Mouse (Mus musculus) forebrain, postnatal 0 days (tissue): ENCODE data around the gene Dusp7. TPM values are rescaled to one million over a fixed set of nuclear protein-coding genes. Genes with fewer than 3 reads are reported as not detected.

Source experiments
- ATAC-seq: fragments of 200-750 bp; cut with Nextera tagmentation; 2 replicates; pipeline ENCODE4 v1.8.0; 2017; ENCODE audit warnings: mild to moderate bottlenecking, moderate library complexity
- DNase-seq: peaks from one replicate; pipeline ENCODE4 v3.0.0-alpha.2; 2015
- H3K27ac ChIP-seq: fragments of 300-500 bp; sonication (generic); 2 replicates; pipeline ENCODE4 v1.5.1; 2014; ENCODE audit warnings: low read depth, mild to moderate bottlenecking, antibody characterized with exemption, low read length, moderate library complexity, mixed read lengths
- H3K27me3 ChIP-seq: fragments of 300-500 bp; sonication (generic); 2 replicates; pipeline ENCODE4 v1.6.1; 2014; ENCODE audit warnings: mild to moderate bottlenecking, low read length, mixed read lengths; ENCODE audit not compliant: insufficient read depth
- H3K36me3 ChIP-seq: fragments of 300-500 bp; sonication (generic); 2 replicates; pipeline ENCODE4 v1.6.1; 2014; ENCODE audit warnings: mild to moderate bottlenecking, moderate library complexity; ENCODE audit not compliant: insufficient read depth
- H3K4me1 ChIP-seq: fragments of 300-500 bp; sonication (generic); 2 replicates; pipeline ENCODE4 v1.6.1; 2014; ENCODE audit warnings: antibody characterized with exemption; ENCODE audit not compliant: insufficient read depth
- H3K4me2 ChIP-seq: fragments of 300-500 bp; sonication (generic); 2 replicates; pipeline ENCODE4 v1.6.1; 2014; ENCODE audit warnings: low read depth, mild to moderate bottlenecking, moderate library complexity
- H3K4me3 ChIP-seq: fragments of 300-500 bp; sonication (generic); 2 replicates; pipeline ENCODE4 v1.5.1; 2014; ENCODE audit warnings: low read depth, low read length, mixed read lengths
- H3K9ac ChIP-seq: fragments of 300-500 bp; sonication (generic); 2 replicates; pipeline ENCODE4 v1.6.1; 2014; ENCODE audit warnings: mild to moderate bottlenecking
- H3K9me3 ChIP-seq: fragments of 300-500 bp; sonication (generic); 2 replicates; pipeline ENCODE4 v1.6.1; 2016; ENCODE audit warnings: low read length
- CTCF ChIP-seq: sonication (generic); IDR thresholded peaks from 2 replicates; pipeline ENCODE4 v1.5.1; 2016; ENCODE audit warnings: antibody characterized with exemption, control low read depth, low read depth
- WGBS: fragments of 180-500 bp; shearing (Covaris S2); extraction: QIAGEN DNeasy Blood & Tissue Kit; methylation state at CpG from one replicate; pipeline ENCODE4 v1.1.7; 2014; 5-methylcytosine and 5-hydroxymethylcytosine counted together
- polyA plus RNA-seq: library from polyadenylated mRNA; unstranded; fragments of >200 nt; fragmentation: Nextera tagmentation; extraction: Ambion mirVana; gene quantifications from 2 replicates; pipeline ENCODE4 v1.2.1, GENCODE M21; 2015
- total RNA-seq: library from RNA; depleted of rRNA; stranded (reverse); fragments of >200 nt; gene quantifications from 2 replicates; pipeline ENCODE4 v1.2.3, GENCODE M21; 2014

Gene Dusp7
- total and polyA plus RNA-seq, 2 experiments from 2014 or later = 16.7 to 43.5 TPM

DNA sequence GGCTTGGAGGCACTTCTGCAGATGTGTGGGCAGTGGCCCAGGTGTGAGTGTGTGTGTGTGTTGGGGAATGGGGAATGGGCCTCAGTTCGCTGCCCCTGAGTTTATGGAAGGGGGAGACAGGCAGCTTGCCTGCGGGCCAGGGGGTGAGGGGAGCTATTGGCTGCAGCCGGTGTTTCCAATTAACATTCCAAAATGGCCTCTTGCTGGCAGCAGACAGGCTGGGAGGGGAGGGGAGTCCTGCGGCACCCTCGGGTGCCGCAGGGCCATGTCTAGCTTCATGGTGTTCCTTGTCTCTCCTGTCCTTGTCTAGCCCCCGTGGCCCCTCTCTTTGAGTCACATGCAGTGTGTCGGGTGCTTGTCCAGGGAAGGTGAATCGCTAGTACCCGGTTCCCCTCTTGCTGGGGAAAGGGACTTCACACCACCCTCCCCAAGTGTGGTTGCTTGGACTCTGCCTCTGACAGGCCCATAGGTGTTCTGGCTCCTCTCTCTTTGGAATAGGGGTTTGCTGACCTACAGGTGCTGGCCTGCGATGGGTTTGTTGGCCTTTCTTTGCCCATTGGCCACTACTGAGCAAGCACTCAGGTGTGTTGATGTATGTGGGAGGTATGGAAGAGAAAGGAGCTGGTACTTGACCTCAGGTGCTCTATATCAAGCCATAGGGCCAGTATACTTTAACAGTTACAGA lies 1.5 kb downstream of the Dusp7 start:
- 10% methylated on average over 11 of the region's 11 CpGs for WGBS
- Histone ChIP-seq H3K36me3 (peaks cover 22% of the 10 kb centered on the region), H3K4me1 (peaks cover 20% of the 10 kb centered on the region), H3K27me3 (no peaks in the 10 kb centered on the region), H3K4me2 (peak overlapping the region; percentile 98), H3K9me3 (no peaks in the 10 kb centered on the region), H3K4me3 (peak overlapping the region; percentile 78), H3K9ac (peak overlapping the region; percentile 85), H3K27ac (peak overlapping the region; percentile 98)
- no peak for TF ChIP-seq CTCF
- ATAC-seq (no peak), DNase-seq (peak; percentile 36)

DNA sequence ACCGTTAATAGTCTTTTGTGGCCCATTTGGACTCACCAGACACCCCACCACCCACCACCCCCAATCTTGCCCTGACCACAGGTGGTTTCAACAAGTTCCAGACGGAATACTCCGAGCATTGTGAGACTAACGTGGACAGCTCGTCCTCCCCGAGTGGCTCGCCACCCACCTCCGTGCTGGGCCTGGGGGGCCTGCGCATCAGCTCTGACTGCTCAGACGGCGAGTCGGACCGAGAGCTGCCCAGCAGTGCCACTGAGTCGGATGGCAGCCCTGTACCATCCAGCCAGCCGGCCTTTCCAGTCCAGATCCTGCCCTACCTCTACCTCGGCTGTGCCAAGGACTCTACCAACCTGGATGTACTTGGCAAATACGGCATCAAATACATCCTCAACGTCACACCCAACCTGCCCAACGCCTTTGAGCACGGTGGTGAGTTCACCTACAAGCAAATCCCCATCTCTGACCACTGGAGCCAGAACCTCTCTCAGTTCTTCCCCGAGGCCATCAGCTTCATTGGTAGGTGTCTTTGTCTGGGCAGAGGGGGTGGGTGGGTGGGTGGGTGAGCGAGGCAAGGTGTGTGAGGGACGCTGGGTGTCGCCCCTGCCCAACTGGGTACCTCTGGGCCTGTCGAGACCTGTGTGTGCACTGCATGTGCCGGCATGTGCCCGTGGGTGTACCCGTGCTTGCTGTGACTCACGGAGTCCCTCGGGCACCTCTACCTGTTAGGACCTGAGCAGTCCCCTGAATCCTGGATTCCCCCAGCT lies 2.4 kb downstream of the Dusp7 start:
- Histone ChIP-seq H3K4me2 (peak overlapping the region; percentile 98), H3K36me3 (peaks cover 25% of the 10 kb centered on the region), H3K4me3 (peak overlapping the region; percentile 78), H3K27ac (no peak overlapping the region), H3K9ac (peak overlapping the region; percentile 85; the same call in 1 of the 2 replicates), H3K9me3 (no peaks in the 10 kb centered on the region), H3K4me1 (peaks cover 20% of the 10 kb centered on the region), H3K27me3 (no peaks in the 10 kb centered on the region)
- no peak for TF ChIP-seq CTCF
- WGBS = 85% methylated on average over 30 of the region's 30 CpGs
- ATAC-seq = no peak
- no peak for DNase-seq

DNA sequence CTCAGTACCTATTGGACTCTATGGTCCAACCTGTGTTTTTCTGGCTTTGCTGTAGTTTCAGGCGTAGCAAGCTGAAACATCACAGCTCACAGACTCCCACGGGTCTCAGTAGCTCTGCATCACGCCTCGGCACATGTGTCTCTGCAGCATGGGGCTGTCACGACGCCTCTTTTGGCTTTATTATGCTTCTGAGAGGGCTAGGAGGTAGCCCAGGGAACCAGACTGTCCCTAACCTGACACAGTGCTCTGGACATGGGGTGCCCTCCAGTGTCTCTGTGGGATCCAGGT lies 2.9 kb downstream of the Dusp7 start:
- Histone ChIP-seq H3K36me3 (peaks cover 26% of the 10 kb centered on the region), H3K4me1 (peaks cover 20% of the 10 kb centered on the region), H3K9me3 (no peaks in the 10 kb centered on the region), H3K9ac (no peak overlapping the region), H3K27me3 (no peaks in the 10 kb centered on the region), H3K27ac (no peak overlapping the region), H3K4me2 (peak overlapping the region; percentile 98), H3K4me3 (no peak overlapping the region)
- ATAC-seq (no peak), DNase-seq (no peak)
- TF ChIP-seq CTCF = no peak
- WGBS = 73% methylated on average over 6 of the region's 6 CpGs

DNA sequence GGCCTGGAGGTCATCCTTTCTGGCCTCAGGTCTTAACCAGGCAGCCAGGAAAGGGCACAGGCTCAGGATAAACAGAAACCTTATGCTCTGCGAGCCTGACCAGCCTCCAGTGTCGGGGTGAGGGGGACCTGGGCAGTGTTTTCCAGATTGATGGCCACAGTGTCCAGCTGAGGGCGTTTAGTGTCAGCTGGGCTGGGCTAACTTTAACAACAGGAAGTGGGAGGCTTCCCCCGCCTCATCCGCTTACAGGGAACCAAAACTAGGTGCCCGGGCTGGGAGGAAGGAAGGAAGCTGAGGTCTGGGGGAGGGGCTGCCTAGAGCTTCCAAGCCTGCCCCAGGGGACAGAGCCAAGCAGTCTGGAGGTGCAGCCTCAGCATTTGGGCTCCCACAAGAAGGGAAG lies 3.3 kb downstream of the Dusp7 start:
- Histone ChIP-seq H3K4me1 (peaks cover 20% of the 10 kb centered on the region), H3K27me3 (no peaks in the 10 kb centered on the region), H3K4me3 (no peak overlapping the region), H3K9me3 (no peaks in the 10 kb centered on the region), H3K27ac (no peak overlapping the region), H3K9ac (no peak overlapping the region), H3K36me3 (peaks cover 27% of the 10 kb centered on the region), H3K4me2 (peak overlapping the region; percentile 98)
- DNase-seq = no peak
- ATAC-seq = no peak
- TF ChIP-seq CTCF = no peak
- WGBS = 57% methylated on average over 6 of the region's 6 CpGs

DNA sequence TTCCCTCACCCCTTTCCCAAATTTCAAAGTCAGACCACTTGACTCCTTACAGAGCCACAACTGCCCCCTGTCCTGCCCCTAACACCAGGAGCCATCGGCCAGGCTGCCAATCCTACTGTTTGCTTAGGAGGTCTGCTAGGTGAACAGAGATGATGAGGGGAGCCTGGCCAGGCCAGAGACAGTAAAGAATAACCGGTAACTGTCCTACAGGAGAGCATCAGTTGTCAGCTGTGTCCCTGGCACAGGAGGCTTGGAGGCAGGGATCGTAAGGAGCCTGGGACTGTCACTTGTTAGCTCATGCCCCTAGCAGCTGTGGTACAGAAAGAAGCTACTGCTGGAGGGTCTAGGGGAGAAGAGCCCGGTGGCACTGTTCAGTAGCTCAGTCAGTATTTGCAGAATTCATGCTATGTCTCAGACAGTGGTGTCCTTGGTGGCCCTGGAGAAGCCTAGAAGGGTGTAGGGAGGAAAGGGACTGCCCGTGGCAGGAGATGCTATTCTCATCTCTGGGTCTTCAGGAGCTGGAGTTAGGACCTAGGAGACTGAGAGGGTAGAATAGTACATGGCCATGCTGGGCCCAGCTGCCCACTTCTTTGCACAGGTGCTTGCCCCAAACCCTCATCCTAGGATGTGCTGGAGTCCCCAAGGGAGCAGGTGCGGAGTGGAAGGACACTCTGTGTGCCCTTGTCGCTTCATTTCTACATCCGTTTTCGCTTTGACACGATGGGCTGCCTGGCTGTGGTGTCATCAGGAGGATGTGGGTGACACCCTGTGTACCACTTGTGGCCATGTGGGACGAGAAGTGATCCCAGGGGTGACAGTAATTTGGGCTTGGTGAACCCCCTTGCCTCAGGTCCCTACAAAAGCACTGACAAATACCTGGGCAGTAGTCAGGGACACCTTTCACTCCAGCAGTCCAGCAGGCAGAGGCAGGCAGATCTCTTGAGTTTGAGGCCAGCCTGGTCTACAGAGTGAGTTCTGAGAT lies 4.3 kb downstream of the Dusp7 start:
- 97% methylated on average over 11 of the region's 11 CpGs for WGBS

DNA sequence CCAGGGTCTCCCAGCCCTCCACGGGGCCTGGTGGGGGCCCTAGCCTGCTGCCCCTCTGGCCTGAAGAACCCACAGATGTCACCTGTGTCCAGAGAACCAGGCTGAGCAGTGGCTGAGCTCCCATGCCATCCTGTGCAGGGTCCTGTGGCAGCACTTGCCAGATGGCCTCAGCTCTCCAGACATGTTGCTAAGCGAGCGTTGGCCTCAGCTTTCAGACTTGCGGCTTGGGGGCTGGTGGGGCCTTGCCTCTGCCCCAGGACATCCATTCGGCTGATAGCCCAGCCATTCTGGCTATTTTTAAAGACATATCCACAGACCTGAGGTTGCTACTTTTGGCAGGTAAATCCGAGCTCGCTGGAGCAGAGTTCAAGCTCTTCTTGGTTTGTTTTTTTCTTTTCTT lies 5.5 kb downstream of the Dusp7 start:
- no peak for TF ChIP-seq CTCF
- Histone ChIP-seq H3K4me3 (no peak overlapping the region), H3K4me1 (peaks cover 20% of the 10 kb centered on the region), H3K9me3 (no peaks in the 10 kb centered on the region), H3K36me3 (peaks cover 36% of the 10 kb centered on the region), H3K9ac (no peak overlapping the region), H3K4me2 (no peak overlapping the region), H3K27me3 (no peaks in the 10 kb centered on the region), H3K27ac (no peak overlapping the region)
- ATAC-seq (no peak), DNase-seq (no peak)
- WGBS = 86% methylated on average over 7 of the region's 7 CpGs

More for the DNA sequence above, 4.3 kb downstream of the Dusp7 start:
- peak overlapping the region; percentile 98; the same call in 1 of the 2 replicates for H3K4me2 ChIP-seq
- H3K4me3 ChIP-seq = no peak overlapping the region
- H3K27me3 ChIP-seq = no peaks in the 10 kb centered on the region
- peaks cover 20% of the 10 kb centered on the region for H3K4me1 ChIP-seq
- DNase-seq (no peak), ATAC-seq (no peak)
- no peak overlapping the region for H3K27ac ChIP-seq
- TF ChIP-seq CTCF = no peak
- H3K9me3 ChIP-seq = no peaks in the 10 kb centered on the region
- H3K9ac ChIP-seq = no peak overlapping the region
- peaks cover 36% of the 10 kb centered on the region for H3K36me3 ChIP-seq
